Mouse (Mus musculus) ES-Bruce4 (cell line): ENCODE measurements around the gene Cryzl2.

ENCODE experiments used
- CTCF ChIP-seq: IDR thresholded peaks from one replicate; pipeline ENCODE4 v1.8.1; 2011; ENCODE audit warnings: low read depth, low read length
- EP300 ChIP-seq: IDR thresholded peaks from 2 replicates; pipeline ENCODE4 v1.6.1; 2011; ENCODE audit warnings: low read depth, low read length; ENCODE audit not compliant: insufficient read depth
- POLR2A ChIP-seq: IDR thresholded peaks from one replicate; pipeline ENCODE4 v1.8.1; 2011; ENCODE audit warnings: low read length; ENCODE audit not compliant: insufficient read depth

DNA sequence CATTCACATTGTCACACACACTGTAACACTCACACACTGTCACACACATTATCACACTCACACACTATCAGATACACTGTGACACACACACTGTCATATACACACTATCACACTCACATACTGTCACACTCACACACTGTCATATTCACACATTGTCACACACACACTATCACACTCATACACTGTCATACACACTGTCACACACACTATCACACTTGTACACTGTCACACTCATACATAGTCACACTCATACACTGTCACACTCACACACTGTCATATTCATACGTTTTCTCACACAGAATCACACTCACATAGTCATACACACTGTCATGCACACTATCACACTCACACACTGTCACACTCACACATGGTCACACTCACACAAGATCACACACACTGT lies 42.3 kb downstream of the Cryzl2 start:
- TF ChIP-seq CTCF (no peak), EP300 (no peak), POLR2A (no peak)
